Mouse (Mus musculus) mouse trophoblast stem cell (cell line): ENCODE data around the gene Slc6a5.

ENCODE experiments used
- in situ Hi-C, 2 experiments: fragments of 300-500 bp; cut with MseI, MboI; formaldehyde crosslinking; loops; 2 replicates in 1 of 2; 3 replicates in 1 of 2; pipeline ENCODE4 v1.15.1; 2025

Gene Slc6a5

GRCm38 (mm10) chr7:49913164-49913563 lies 3.2 kb downstream of the Slc6a5 start:
- in situ Hi-C loops: no loop called here

GRCm38 (mm10) chr7:49913728-49914328 lies 3.9 kb downstream of the Slc6a5 start:
- in situ Hi-C loops: no loop called here

- in situ Hi-C loops: no loop called here
Measured at GRCm38 (mm10) chr7:49914946-49915345, 5.0 kb downstream of the Slc6a5 start.

GRCm38 (mm10) chr7:49915471-49915870 lies 5.5 kb downstream of the Slc6a5 start:
- in situ Hi-C loops: no loop called here

- in situ Hi-C loops: no loop called here
Measured at GRCm38 (mm10) chr7:49919494-49919893, 9.5 kb downstream of the Slc6a5 start.

- in situ Hi-C loops: loop anchor here (10.0 kb wide), 1 partner anchor 136 kb away; no protein-coding TSS in a partner anchor
Measured at GRCm38 (mm10) chr7:49920751-49921150, 10.8 kb downstream of the Slc6a5 start.

- in situ Hi-C loops: loop anchor here (10.0 kb wide), 1 partner anchor 138 kb away; no protein-coding TSS in a partner anchor
Measured at GRCm38 (mm10) chr7:49922928-49923327, 13.0 kb downstream of the Slc6a5 start.

- in situ Hi-C loops: loop anchor here (10.0 kb wide), 1 partner anchor 139 kb away; no protein-coding TSS in a partner anchor
Measured at GRCm38 (mm10) chr7:49923376-49923775, 13.4 kb downstream of the Slc6a5 start.

- in situ Hi-C loops: loop anchor here (10.0 to 25.0 kb wide), 2 partner anchors 144 to 1509 kb away; no protein-coding TSS in a partner anchor
Measured at GRCm38 (mm10) chr7:49928571-49928970, 18.6 kb downstream of the Slc6a5 start.

GRCm38 (mm10) chr7:49929999-49930398 lies 20.1 kb downstream of the Slc6a5 start:
- in situ Hi-C loops: loop anchor here (10.0 to 25.0 kb wide), 2 partner anchors 145 to 1507 kb away; no protein-coding TSS in a partner anchor

- in situ Hi-C loops: loop anchor here in 1 of 2 experiments (25.0 kb wide), 1 partner anchor 1504 kb away; no protein-coding TSS in a partner anchor
Measured at GRCm38 (mm10) chr7:49933386-49934115, 23.6 kb downstream of the Slc6a5 start.

GRCm38 (mm10) chr7:49936821-49937220 lies 26.9 kb downstream of the Slc6a5 start:
- in situ Hi-C loops: loop anchor here in 1 of 2 experiments (25.0 kb wide), 1 partner anchor 1500 kb away; no protein-coding TSS in a partner anchor

GRCm38 (mm10) chr7:49942023-49942422 lies 32.1 kb downstream of the Slc6a5 start:
- in situ Hi-C loops: loop anchor here in 1 of 2 experiments (25.0 kb wide), 1 partner anchor 1495 kb away; no protein-coding TSS in a partner anchor

GRCm38 (mm10) chr7:49942490-49942889 lies 32.5 kb downstream of the Slc6a5 start:
- in situ Hi-C loops: loop anchor here in 1 of 2 experiments (25.0 kb wide), 1 partner anchor 1495 kb away; no protein-coding TSS in a partner anchor

GRCm38 (mm10) chr7:49946691-49947090 lies 36.7 kb downstream of the Slc6a5 start:
- in situ Hi-C loops: loop anchor here in 1 of 2 experiments (25.0 kb wide), 1 partner anchor 1491 kb away; no protein-coding TSS in a partner anchor

GRCm38 (mm10) chr7:49953546-49954181 lies 43.7 kb downstream of the Slc6a5 start:
- in situ Hi-C loops: no loop called here

- in situ Hi-C loops: no loop called here
Measured at GRCm38 (mm10) chr7:49954834-49955233, 44.9 kb downstream of the Slc6a5 start.

GRCm38 (mm10) chr7:49957142-49957541 lies 47.2 kb downstream of the Slc6a5 start:
- in situ Hi-C loops: no loop called here

- in situ Hi-C loops: no loop called here
Measured at GRCm38 (mm10) chr7:49963764-49964163, 53.8 kb downstream of the Slc6a5 start.

GRCm38 (mm10) chr7:49969516-49969915 lies 59.6 kb downstream of the Slc6a5 start:
- in situ Hi-C loops: no loop called here

GRCm38 (mm10) chr7:49974841-49975440 lies 65.0 kb downstream of the Slc6a5 start, which contains the start of gene Nell1:
Nell1 (plus strand) TSS chr7:49974864.
- in situ Hi-C loops: no loop called here
